Mouse (Mus musculus) gastrocnemius, postnatal 36 days (tissue): Measurements from ENCODE around the gene Tsg101. TPM values are rescaled to one million over a fixed set of nuclear protein-coding genes. Genes with fewer than 3 reads are reported as not detected.

ENCODE experiments used
- DNase-seq, 2 experiments: peaks; one replicate each; pipeline ENCODE4 v3.0.0; 2022
- intact Hi-C: fragments of 180-260 bp; cut with DNase I; formaldehyde crosslinking; loops from one replicate; pipeline ENCODE4 v1.15.1; 2025
- total RNA-seq, 2 experiments: library from RNA; stranded (reverse); gene quantifications; 2 replicates each; pipeline ENCODE4 v1.2.3; 2021

Tsg101 gene
- total RNA-seq, 2 experiments from 2014 or later = 47.2 to 50.3 TPM

DNA sequence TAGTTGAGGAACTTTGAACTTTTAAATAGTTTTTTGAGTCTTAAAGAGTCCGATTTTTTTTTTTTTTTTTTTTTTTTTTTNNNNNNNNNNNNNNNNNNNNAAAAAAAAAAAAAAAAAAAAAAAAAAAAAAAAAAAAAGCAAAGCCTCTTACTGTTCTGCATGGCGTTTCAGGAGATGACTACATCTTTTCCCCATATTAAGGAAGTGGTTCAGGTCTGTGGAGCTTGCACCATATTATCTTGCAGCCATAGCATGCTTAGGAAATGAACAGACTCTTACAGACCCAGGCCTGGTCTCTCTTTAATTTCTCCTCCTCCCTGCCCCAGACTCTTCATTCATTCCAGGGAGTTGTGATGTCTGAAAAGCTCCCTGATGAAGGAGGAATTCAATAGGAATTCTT, 38.8 kb downstream of the Tsg101 start:
- DNase-seq = no peak
- intact Hi-C loops = no loop called here

DNA sequence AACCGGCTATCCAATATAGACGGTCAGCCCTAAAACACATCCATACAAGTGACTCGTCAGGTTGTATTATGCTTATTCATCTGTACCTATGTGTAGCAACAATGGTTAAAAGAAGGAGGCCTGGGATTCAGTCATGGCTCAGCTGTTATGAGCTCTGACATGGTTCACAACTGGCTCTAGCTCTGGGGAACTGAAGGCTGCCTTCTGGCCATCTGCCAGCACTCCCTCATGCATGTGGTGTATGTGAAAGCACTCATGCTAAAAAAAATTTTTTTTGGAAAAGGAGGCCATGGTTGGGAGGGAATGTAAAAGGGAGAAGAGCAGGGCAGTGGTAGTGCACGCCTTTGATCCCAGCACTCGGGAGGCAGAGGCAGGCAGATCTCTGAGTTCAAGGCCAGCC, 39.9 kb downstream of the Tsg101 start:
- intact Hi-C loops = no loop called here
- no peak for DNase-seq

- no peak for DNase-seq
- intact Hi-C loops = no loop called here
Observed at GRCm38 (mm10) chr7:46877255-46877654, 42.5 kb downstream of the Tsg101 start.

- DNase-seq = no peak
- intact Hi-C loops = no loop called here
Observed at GRCm38 (mm10) chr7:46876841-46877240, 42.9 kb downstream of the Tsg101 start.

DNA sequence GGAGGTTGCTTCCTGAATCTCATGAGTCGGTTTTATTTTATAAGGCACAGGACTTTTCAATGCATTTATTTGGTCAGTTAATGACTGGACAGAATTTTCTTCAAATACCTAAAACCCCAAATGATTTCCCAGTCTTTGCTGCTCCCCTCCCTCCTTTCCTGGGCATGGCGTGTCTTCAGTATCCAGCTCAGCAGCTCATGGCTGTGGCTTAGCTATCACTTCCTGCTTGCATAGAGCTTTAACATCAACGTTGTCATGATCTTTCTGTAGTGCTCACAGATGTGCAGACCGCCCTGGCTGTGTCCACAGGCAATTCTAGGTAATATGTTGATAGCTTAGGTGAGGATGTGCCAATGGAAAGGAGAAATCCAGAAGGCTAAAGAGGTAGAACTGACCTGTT, 47.8 kb downstream of the Tsg101 start:
- no peak for DNase-seq
- intact Hi-C loops = no loop called here

DNA sequence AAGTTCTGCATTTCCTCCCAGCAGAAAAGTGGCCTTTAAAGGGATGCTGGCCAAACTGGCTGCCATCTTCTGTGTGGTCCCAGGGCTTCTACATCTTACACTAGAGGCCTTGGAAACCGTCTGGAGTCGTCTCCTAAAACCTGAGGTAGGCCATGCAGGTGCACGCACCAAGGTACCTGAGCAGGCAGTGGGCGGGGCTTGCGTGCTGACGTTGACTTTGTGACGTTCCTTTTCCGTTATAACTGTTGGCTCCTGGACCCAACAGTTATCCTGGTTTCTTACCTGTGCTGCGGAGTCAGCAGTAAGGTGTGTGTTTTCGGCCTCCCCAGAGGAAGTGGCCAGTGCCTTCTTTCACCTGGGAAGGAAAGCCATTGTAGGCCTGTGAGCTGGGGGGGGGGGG, 58.8 kb downstream of the Tsg101 start, which contains the start of gene Ldhc:
Gene Ldhc, plus strand, starts transcription at position 208 of the 400 bp plus-strand sequence.
- intact Hi-C loops = no loop called here
- DNase-seq = no peak

DNA sequence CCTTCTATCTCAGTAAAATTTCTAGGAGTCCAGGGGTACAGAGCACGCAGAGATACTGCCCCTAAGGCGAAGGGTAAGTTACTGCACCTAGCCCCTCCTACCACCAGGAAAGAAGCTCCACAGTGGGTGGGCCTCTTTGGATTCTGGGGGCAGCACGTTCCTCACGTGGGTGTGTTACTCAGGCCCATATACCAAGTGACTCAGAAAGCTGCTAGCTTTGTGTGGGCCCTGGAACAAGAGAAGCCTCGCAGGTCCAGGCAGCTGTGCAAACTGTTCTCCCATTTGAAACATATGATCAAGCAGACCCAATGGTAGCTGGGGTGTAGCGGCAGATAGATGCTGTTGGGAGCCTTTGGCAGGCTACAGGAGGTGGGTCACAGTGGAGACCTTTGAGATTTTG, 60.7 kb downstream of the Tsg101 start:
- intact Hi-C loops = no loop called here
- no peak for DNase-seq

- intact Hi-C loops = no loop called here
- no peak for DNase-seq
Observed at GRCm38 (mm10) chr7:46857436-46857835, 62.3 kb downstream of the Tsg101 start.

GRCm38 (mm10) chr7:46855866-46856560, 63.8 kb downstream of the Tsg101 start:
- intact Hi-C loops = no loop called here
- no peak for DNase-seq

GRCm38 (mm10) chr7:46853365-46853764, 66.4 kb downstream of the Tsg101 start:
- no peak for DNase-seq
- intact Hi-C loops = loop anchor here (5.0 kb wide), 1 partner anchor 36 kb away; no protein-coding TSS in a partner anchor

- intact Hi-C loops = loop anchor here (5.0 kb wide), 1 partner anchor 35 kb away; no protein-coding TSS in a partner anchor
- no peak for DNase-seq
Observed at GRCm38 (mm10) chr7:46852666-46853065, 67.1 kb downstream of the Tsg101 start.

- no peak for DNase-seq
- intact Hi-C loops = loop anchor here (5.0 kb wide), 1 partner anchor 34 kb away; no protein-coding TSS in a partner anchor
Observed at GRCm38 (mm10) chr7:46851026-46851425, 68.7 kb downstream of the Tsg101 start.

- intact Hi-C loops = loop anchor here (5.0 kb wide), 1 partner anchor 52 kb away; the partner anchor contains the start of genes Gtf2h1 and Hps5
- DNase-seq = no peak
Observed at GRCm38 (mm10) chr7:46849287-46849686, 70.5 kb downstream of the Tsg101 start.

- intact Hi-C loops = loop anchor here (5.0 kb wide), 1 partner anchor 49 kb away; the partner anchor contains the start of genes Gtf2h1 and Hps5
- DNase-seq = peak; percentile 47 to 62
Observed at GRCm38 (mm10) chr7:46846486-46847244, 73.1 kb downstream of the Tsg101 start.

- peak; percentile 42 to 54 for DNase-seq
- intact Hi-C loops = loop anchor here (5.0 kb wide), 1 partner anchor 49 kb away; the partner anchor contains the start of genes Gtf2h1 and Hps5
Observed at GRCm38 (mm10) chr7:46845978-46846485, 73.7 kb downstream of the Tsg101 start.

DNA sequence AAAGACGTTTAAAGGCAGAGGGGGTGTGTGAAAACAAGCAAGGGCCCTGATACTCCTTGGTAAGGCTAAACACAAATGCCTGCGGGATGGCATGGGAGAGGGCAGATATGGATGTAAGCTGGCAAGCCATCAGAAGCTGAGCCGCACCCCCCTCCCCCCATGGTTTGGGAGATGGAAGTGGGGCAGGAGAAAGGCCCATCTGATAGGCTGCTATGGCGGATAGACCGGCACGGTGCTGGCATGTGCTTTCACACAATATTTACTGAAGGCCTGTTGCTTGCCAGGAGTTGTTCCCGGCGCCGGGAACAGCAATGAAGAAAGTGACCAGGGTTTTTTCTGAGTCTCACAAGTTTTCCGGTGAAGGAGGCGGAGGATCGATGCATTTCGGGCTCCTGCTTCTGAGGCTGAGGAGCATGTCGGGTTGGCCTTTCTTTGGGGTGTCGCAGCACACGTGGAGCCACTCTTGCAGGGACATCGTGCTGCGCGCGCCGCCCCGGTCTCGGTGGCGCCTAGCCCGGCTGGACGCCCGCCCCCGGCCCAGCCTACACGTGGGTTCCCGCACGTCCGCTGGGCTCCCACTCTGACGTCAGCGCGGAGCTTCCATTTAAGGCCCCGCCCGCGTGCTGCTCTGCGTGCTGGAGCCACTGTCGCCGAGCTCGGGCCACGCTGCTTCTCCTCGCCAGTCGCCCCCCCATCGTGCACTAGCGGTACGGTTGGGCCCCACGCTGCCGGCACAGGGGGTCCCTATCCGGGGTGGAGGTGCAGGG, 74.4 kb downstream of the Tsg101 start:
- intact Hi-C loops = loop anchor here (5.0 kb wide), 1 partner anchor 48 kb away; the partner anchor contains the start of genes Gtf2h1 and Hps5
- DNase-seq = peak; percentile 92 to 95

GRCm38 (mm10) chr7:46843576-46843975, 76.2 kb downstream of the Tsg101 start:
- DNase-seq = no peak
- intact Hi-C loops = no loop called here

GRCm38 (mm10) chr7:46842278-46842677, 77.5 kb downstream of the Tsg101 start:
- intact Hi-C loops = no loop called here

DNA sequence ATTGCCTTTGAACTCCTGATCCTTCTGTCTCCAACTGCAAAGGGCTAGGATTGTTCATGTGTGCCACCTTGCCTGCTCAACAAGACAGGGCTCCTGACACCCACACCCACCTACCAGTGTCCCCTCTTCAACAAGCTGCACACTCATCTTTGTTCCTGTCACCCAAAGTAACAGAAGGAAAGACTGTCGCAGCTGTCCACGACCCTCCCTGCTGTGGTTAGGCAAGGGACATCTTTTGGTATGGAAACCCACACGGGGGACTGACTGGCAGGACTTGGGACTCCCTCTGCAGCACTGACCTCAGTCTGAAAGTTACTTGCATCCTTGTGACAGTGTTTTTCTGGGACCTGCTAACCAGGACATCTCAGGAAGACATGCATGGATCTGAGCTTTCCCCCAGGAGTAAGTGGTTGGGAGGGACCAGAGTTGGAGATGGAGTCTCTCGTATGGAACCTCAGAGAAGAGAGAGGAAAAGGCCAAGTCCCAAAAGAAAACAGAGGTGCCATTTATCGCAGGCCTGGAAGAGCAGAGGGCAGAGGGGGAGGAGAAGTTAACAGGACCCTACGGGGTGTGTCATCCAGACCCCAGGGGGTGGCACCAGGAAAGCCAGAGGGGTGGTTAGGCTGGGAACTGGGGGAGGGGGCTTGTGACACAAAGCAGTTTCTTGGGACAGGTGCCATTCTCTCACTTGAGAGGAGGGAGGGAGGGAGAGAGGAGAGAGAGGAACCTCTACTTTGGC, 78.8 kb downstream of the Tsg101 start, which contains the start of gene Ldha:
Gene Ldha, plus strand, starts transcription at position 689 of the 739 bp plus-strand sequence.
- DNase-seq = no peak
- intact Hi-C loops = no loop called here

More at GRCm38 (mm10) chr7:46842278-46842677, 77.5 kb downstream of the Tsg101 start:
- no peak for DNase-seq
